Mouse (Mus musculus) hindbrain, embryonic 10.5 days (tissue): ENCODE measurements around the gene Slc3a1. TPM values are rescaled to one million over a fixed set of nuclear protein-coding genes. Genes with fewer than 3 reads are reported as not detected.

ENCODE experiments used
- DNase-seq: peaks from one replicate; pipeline ENCODE4 v3.0.0-alpha.2; 2017; ENCODE audit warnings: low spot score
- H3K27ac ChIP-seq: fragments of 300-500 bp; sonication (generic); 2 replicates; pipeline ENCODE4 v1.5.1; 2016; ENCODE audit warnings: mild to moderate bottlenecking, moderate library complexity
- H3K27me3 ChIP-seq: fragments of 300-500 bp; sonication (generic); 2 replicates; pipeline ENCODE4 v1.6.1; 2016; ENCODE audit warnings: mild to moderate bottlenecking; ENCODE audit not compliant: poor library complexity, insufficient read depth, severe bottlenecking
- H3K36me3 ChIP-seq: fragments of 300-500 bp; sonication (generic); 2 replicates; pipeline ENCODE4 v1.6.1; 2016; ENCODE audit warnings: mild to moderate bottlenecking, moderate library complexity
- H3K4me1 ChIP-seq: fragments of 300-500 bp; sonication (generic); replicated peaks from 2 replicates; pipeline ENCODE4 v1.6.1; 2016; ENCODE audit warnings: mild to moderate bottlenecking
- H3K4me3 ChIP-seq: fragments of 300-500 bp; sonication (generic); 2 replicates; pipeline ENCODE4 v1.5.1; 2016; ENCODE audit warnings: mild to moderate bottlenecking, moderate library complexity
- H3K9me3 ChIP-seq: fragments of 300-500 bp; sonication (generic); 2 replicates; pipeline ENCODE4 v1.6.1; 2016; ENCODE audit warnings: mild to moderate bottlenecking, moderate library complexity
- WGBS: fragments of 180-500 bp; shearing (Covaris S2); methylation state at CpG from one replicate; pipeline ENCODE4 v1.1.7; 2016; 5-methylcytosine and 5-hydroxymethylcytosine counted together
- polyA plus RNA-seq: library from polyadenylated mRNA; unstranded; fragments of >200 nt; fragmentation: Nextera tagmentation; extraction: Ambion mirVana; gene quantifications from 2 replicates; pipeline ENCODE4 v1.2.1, GENCODE M21; 2016

The Slc3a1 gene
- polyA plus RNA-seq, 1 experiment from 2014 or later = 0.44 TPM

DNA sequence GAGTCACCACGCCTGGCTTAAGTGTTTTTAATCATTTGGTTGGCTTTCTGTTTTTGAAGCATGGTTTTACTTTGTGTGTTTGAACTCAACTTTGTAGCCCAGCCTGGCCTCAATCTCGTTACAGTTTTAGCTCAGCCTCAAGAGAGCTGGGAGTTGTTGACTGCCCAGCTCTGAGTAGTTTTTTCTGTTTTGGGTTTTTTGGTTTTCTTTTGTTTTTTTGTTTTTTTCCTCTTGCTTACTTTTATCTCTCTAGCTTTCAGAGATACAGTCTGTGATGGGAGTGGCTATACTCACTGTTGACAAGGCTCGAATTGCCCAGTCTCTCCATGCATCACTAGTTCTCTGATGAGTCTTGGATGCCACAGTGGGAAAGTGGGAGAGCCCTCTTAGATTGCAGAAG is 7.8 kb upstream of the Slc3a1 start:
- Histone ChIP-seq H3K36me3 (peaks cover 9% of the 10 kb centered on the region; the same call in 1 of the 2 replicates), H3K27ac (no peak overlapping the region), H3K4me1 (no peaks in the 10 kb centered on the region), H3K27me3 (no peaks in the 10 kb centered on the region), H3K9me3 (no peaks in the 10 kb centered on the region), H3K4me3 (no peak overlapping the region)
- WGBS = 86% methylated on average over 3 of the region's 3 CpGs
- no peak for DNase-seq

- Histone ChIP-seq H3K27me3 (no peaks in the 10 kb centered on the region), H3K4me3 (no peak overlapping the region), H3K4me1 (no peaks in the 10 kb centered on the region), H3K27ac (no peak overlapping the region), H3K36me3 (peaks cover 9% of the 10 kb centered on the region; the same call in 1 of the 2 replicates), H3K9me3 (no peaks in the 10 kb centered on the region)
- DNase-seq = peak; percentile 35
- WGBS = 66% methylated on average over 22 of the region's 22 CpGs
Observed at GRCm38 (mm10) chr17:85023247-85024167, 4.7 kb upstream of the Slc3a1 start.

DNA sequence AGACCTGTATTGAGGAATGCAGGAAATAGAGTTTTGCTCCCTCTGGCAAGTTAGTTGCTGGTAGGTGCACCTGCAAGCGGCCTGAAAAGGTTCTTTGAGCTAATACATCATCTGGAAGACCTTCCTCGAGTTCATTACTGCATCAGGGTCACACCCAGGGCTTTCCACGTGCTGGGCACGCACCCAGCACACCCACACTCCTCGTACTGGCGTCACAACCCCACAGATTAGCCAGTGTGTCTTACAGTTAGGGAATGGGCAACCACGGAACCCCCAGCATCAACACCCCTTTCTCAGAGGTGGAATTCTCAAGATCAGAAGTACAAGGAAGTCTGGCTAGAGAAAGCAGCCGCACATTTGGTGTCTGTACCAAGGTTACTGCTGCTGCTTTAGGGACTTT is 3.9 kb upstream of the Slc3a1 start:
- no peak for DNase-seq
- no peaks in the 10 kb centered on the region for H3K9me3 ChIP-seq
- WGBS = 94% methylated on average over 8 of the region's 8 CpGs

GRCm38 (mm10) chr17:85025151-85025550 is 3.0 kb upstream of the Slc3a1 start:
- Histone ChIP-seq H3K4me3 (no peak overlapping the region), H3K36me3 (peaks cover 9% of the 10 kb centered on the region; the same call in 1 of the 2 replicates), H3K27ac (no peak overlapping the region), H3K9me3 (no peaks in the 10 kb centered on the region), H3K4me1 (no peaks in the 10 kb centered on the region), H3K27me3 (no peaks in the 10 kb centered on the region)
- 95% methylated on average over 6 of the region's 6 CpGs for WGBS
- no peak for DNase-seq

More for the DNA sequence above, 3.9 kb upstream of the Slc3a1 start:
- no peaks in the 10 kb centered on the region for H3K27me3 ChIP-seq
- H3K4me1 ChIP-seq = no peaks in the 10 kb centered on the region
- no peak overlapping the region for H3K27ac ChIP-seq
- H3K4me3 ChIP-seq = no peak overlapping the region
- peaks cover 9% of the 10 kb centered on the region; the same call in 1 of the 2 replicates for H3K36me3 ChIP-seq

DNA sequence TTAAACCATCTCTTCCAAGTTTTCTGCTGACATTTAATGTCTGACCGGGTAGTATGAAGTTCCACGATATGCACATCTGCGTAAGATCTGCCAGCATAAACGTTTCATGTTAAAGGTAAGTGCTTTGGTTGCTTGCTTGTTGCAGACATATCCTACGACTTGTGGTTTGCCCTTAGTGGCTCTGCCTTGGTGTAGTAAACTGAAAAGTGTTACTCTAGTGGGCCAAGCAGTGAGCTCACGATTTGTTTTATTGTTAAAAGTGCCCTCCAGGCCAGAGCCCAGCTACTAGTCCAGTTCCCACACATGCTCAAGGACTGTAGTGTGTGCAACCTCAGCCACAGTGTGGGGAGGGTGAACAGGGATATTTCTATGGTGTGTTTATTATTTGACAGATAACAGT is 1.7 kb upstream of the Slc3a1 start:
- Histone ChIP-seq H3K4me3 (no peak overlapping the region), H3K9me3 (no peaks in the 10 kb centered on the region), H3K4me1 (no peaks in the 10 kb centered on the region), H3K27me3 (no peaks in the 10 kb centered on the region), H3K36me3 (peaks cover 9% of the 10 kb centered on the region; the same call in 1 of the 2 replicates), H3K27ac (no peak overlapping the region)
- no peak for DNase-seq
- WGBS = 93% methylated on average over 6 of the region's 6 CpGs

DNA sequence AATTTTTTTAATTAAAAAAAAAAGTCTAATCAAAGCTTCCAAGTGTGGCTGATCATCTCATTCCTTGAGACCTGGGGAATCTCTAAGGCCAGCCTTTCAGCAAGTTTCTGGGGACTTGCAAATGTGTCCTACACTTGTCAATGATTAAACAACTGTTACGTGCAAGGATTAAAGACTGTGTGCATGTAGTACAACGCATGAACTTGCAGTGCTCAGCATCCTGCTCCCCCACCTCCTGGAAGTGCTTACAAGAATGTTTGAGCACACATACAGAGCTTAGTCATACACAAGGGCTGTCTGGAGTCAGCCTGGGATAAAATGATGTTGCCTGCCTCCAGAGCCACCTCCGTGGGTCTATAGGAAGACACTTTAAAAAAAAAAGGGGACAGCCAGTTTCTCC is 929 bp upstream of the Slc3a1 start:
- no peak for DNase-seq
- H3K27me3 ChIP-seq = no peaks in the 10 kb centered on the region
- H3K9me3 ChIP-seq = no peaks in the 10 kb centered on the region
- no peak overlapping the region for H3K4me3 ChIP-seq
- H3K36me3 ChIP-seq = peaks cover 9% of the 10 kb centered on the region; the same call in 1 of the 2 replicates
- no peak overlapping the region for H3K27ac ChIP-seq
- H3K4me1 ChIP-seq = no peaks in the 10 kb centered on the region
- WGBS = 89% methylated on average over 3 of the region's 3 CpGs

GRCm38 (mm10) chr17:85028797-85029196 is 621 bp downstream of the Slc3a1 start:
- WGBS = 95% methylated on average over 10 of the region's 10 CpGs
- no peaks in the 10 kb centered on the region for H3K9me3 ChIP-seq
- H3K27ac ChIP-seq = no peak overlapping the region
- peaks cover 9% of the 10 kb centered on the region; the same call in 1 of the 2 replicates for H3K36me3 ChIP-seq
- no peaks in the 10 kb centered on the region for H3K4me1 ChIP-seq
- no peaks in the 10 kb centered on the region for H3K27me3 ChIP-seq
- no peak for DNase-seq
- no peak overlapping the region for H3K4me3 ChIP-seq

DNA sequence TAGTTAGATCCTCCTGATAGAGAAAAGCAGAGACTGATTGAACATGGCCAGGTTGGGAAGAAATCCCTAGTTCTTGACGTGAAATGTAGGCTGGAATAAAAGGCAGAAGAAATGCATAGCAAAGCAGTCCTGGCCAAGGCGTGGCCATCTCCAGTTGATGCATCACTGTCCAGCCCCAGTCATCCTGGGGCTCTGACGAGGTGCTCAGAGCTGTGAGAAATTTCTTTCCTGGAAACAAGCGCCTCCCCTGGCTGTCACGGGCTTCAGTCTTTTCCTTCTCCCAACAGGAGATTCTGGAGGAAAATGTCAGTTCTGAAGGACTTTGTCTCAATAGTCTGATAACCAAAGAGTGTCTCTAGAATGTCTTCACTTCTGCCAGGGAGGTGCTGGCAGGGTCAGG is 2.5 kb downstream of the Slc3a1 start:
- Histone ChIP-seq H3K9me3 (no peaks in the 10 kb centered on the region), H3K4me1 (no peaks in the 10 kb centered on the region), H3K36me3 (no peaks in the 10 kb centered on the region), H3K27ac (no peak overlapping the region), H3K4me3 (no peak overlapping the region), H3K27me3 (no peaks in the 10 kb centered on the region)
- no peak for DNase-seq
- WGBS = 81% methylated on average over 5 of the region's 5 CpGs

DNA sequence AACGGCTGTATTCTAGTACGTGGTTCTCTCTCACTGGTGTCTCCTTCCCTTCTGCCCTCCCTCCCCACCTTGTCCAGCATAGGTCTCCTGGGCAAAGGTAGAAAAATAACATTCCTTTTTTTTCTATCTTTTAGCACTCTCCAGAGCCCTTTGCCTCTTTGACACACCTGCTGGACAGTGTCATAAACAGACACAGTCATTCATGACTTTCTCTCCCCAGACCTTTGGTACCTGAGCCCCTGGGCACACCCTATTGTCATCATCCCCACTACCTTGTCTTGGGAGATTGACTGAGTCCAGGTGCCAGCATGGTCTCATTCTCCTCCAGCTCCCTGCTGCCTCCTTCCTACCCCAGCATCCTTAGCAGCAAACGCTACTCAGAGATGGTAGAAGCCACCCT is 4.9 kb downstream of the Slc3a1 start:
- Histone ChIP-seq H3K27ac (no peak overlapping the region), H3K9me3 (no peaks in the 10 kb centered on the region), H3K27me3 (no peaks in the 10 kb centered on the region), H3K4me1 (no peaks in the 10 kb centered on the region), H3K4me3 (no peak overlapping the region), H3K36me3 (no peaks in the 10 kb centered on the region)
- WGBS = 88% methylated on average over 3 of the region's 3 CpGs
- no peak for DNase-seq

- H3K27ac ChIP-seq = no peak overlapping the region
- H3K4me1 ChIP-seq = no peaks in the 10 kb centered on the region
- H3K27me3 ChIP-seq = no peaks in the 10 kb centered on the region
- no peaks in the 10 kb centered on the region for H3K9me3 ChIP-seq
- H3K4me3 ChIP-seq = no peak overlapping the region
- no peak for DNase-seq
- 75% methylated on average over 11 of the region's 11 CpGs for WGBS
- H3K36me3 ChIP-seq = no peaks in the 10 kb centered on the region
Observed at GRCm38 (mm10) chr17:85034068-85034467, 5.9 kb downstream of the Slc3a1 start.

- H3K27me3 ChIP-seq = no peaks in the 10 kb centered on the region
- 86% methylated on average over 5 of the region's 5 CpGs for WGBS
- H3K36me3 ChIP-seq = no peaks in the 10 kb centered on the region
- no peaks in the 10 kb centered on the region for H3K9me3 ChIP-seq
- no peak for DNase-seq
- H3K27ac ChIP-seq = no peak overlapping the region
- H3K4me3 ChIP-seq = no peak overlapping the region
- peaks cover 10% of the 10 kb centered on the region for H3K4me1 ChIP-seq
Observed at GRCm38 (mm10) chr17:85037855-85038254, 9.7 kb downstream of the Slc3a1 start.

DNA sequence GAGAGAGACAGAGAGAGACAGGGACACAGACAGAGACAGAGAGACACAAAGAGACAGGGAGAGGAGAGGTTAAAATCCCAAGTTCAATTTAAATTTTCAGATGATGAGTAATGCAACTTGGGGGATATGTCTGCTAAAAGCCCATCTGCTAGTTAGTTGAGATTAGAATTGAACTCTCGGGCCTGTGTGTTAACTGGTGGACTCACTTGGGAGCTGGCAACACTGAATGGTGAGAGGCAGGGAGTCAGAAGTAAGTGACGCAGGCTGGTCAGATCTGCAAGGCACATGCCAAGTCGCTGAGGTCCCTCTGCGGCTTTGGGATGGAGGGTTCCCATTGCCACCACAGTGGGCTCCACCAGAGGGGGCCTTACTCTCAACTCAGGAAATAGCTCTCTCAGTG is 10.1 kb downstream of the Slc3a1 start:
- H3K27ac ChIP-seq = no peak overlapping the region
- H3K27me3 ChIP-seq = no peaks in the 10 kb centered on the region
- DNase-seq = no peak
- no peak overlapping the region for H3K4me3 ChIP-seq
- WGBS = 87% methylated on average over 4 of the region's 4 CpGs
- H3K9me3 ChIP-seq = no peaks in the 10 kb centered on the region
- H3K36me3 ChIP-seq = no peaks in the 10 kb centered on the region
- peaks cover 11% of the 10 kb centered on the region for H3K4me1 ChIP-seq

DNA sequence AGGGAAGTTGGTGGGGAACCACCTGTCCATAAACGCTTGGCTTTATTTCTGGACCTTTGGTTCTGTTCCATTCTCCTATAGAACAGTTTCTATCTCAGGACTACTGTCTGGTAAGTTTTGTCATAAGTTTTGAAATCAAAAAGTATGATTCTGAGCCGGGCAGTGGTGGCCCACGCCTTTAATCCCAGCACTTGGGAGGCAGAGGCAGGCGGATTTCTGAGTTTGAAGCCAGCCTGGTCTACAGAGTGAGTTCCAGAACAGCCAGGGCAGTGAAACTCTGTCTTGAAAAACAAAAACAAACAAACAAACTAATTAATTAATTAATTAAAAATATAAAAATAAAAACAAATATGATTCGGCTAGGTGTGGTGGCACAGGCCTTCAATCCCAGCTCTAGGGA is 10.6 kb downstream of the Slc3a1 start:
- DNase-seq = no peak
- Histone ChIP-seq H3K4me3 (no peak overlapping the region), H3K27ac (no peak overlapping the region), H3K27me3 (no peaks in the 10 kb centered on the region), H3K9me3 (no peaks in the 10 kb centered on the region), H3K4me1 (peaks cover 11% of the 10 kb centered on the region), H3K36me3 (no peaks in the 10 kb centered on the region)
- WGBS = 93% methylated on average over 5 of the region's 5 CpGs
